Mouse (Mus musculus): ENCODE measurements around the gene Kazn.

Gene Kazn

GRCm38 (mm10) chr4:142239240-142240126 is at the start of gene Kazn:
Gene Kazn (minus strand): TSS chr4:142239401.
- DNase-seq (ENCODE audit: low read depth, low spot score), result peak; percentile 81

DNA sequence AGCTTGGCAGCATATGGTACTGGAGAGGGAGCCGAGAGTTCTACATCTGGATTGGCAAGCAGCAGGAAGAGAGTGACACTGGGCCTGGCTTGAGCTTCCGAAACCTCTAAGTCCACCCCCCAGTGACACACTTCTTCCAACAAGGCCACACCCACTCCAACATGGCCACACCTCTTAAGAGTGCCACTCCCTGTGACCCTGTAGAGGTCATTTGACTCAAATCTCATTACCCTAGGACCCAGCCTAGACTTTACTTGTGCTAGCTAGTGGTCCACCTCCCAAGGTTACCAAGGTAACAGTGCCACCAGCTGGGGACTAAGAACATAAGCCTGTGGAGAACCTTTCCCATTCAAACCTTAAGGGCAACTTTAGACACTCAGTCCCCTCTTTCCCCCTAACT is 46.3 kb upstream of the Kazn start:
- no peak for DNase-seq (ENCODE audit: low read depth, low spot score)

GRCm38 (mm10) chr4:142283867-142284266 is 44.7 kb upstream of the Kazn start:
- DNase-seq (ENCODE audit: low read depth, low spot score), result no peak

- DNase-seq (ENCODE audit: low read depth, low spot score), result no peak
Observed at GRCm38 (mm10) chr4:142278197-142278575, 39.0 kb upstream of the Kazn start.

GRCm38 (mm10) chr4:142277481-142278196 is 38.4 kb upstream of the Kazn start:
- DNase-seq (ENCODE audit: low read depth, low spot score), result no peak

- DNase-seq (ENCODE audit: low read depth, low spot score), result no peak
Observed at GRCm38 (mm10) chr4:142275242-142275641, 36.0 kb upstream of the Kazn start.

DNA sequence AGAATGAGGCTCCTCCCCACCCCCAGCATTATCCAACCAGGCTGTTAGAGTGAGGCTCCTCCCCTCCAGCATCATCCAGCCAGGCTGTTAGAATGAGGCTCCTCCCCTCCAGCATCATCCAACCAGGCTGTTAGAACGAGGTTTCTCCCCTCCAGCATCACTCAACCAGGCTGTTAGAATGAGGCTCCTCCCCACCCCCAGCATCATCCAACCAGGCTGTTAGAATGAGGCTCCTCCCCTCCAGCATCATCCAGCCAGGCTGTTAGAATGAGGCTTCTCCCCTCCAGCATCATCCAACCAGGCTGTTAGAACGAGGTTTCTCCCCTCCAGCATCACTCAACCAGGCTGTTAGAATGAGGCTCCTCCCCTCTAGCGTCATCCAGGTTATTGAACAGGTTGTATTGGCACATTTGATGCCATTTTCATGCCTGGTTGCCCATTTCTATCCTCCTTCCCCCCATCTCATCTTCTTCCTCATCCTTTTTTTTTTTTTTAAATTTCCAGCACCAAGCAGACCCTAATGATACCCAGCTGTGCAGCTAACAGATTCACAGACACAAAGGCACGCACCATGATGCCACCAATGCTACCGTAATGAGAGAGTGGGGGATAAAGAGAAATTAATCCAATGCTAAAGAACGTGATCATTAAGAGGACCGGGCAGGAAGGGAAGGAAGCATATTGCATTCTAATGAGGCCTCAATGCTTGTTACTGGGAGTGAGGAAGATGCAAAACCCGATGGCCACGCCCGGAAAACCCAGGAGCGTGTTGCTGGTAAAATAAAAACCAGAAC is 35.4 kb upstream of the Kazn start:
- DNase-seq (ENCODE audit: low read depth, low spot score), result no peak

- DNase-seq (ENCODE audit: low read depth, low spot score), result no peak
Observed at GRCm38 (mm10) chr4:142271506-142271905, 32.3 kb upstream of the Kazn start.

- no peak for DNase-seq (ENCODE audit: low read depth, low spot score)
Observed at GRCm38 (mm10) chr4:142267832-142268231, 28.6 kb upstream of the Kazn start.

- no peak for DNase-seq (ENCODE audit: low read depth, low spot score)
Observed at GRCm38 (mm10) chr4:142267348-142267819, 28.2 kb upstream of the Kazn start.

GRCm38 (mm10) chr4:142264335-142264734 is 25.1 kb upstream of the Kazn start:
- DNase-seq (ENCODE audit: low read depth, low spot score), result no peak

DNA sequence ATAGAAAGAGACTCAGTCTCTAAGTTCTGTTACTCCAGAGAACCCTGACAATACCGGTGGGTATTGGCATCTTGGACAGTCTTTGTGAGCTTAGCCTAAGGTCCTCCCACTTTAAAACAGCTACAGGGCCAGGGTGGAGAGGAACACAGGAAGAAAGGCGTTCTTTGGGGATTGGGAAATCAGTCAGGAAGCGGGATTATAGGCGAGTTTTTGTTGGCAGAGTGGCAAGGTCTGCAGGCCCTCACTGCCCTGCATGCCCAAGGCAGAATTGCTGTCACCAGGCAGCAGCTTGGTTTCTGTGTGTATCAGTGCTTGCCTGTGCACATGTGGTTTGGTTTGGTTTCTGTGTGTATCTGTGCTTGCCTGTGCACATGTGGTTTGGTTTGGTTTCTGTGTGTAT is 22.5 kb upstream of the Kazn start:
- no peak for DNase-seq (ENCODE audit: low read depth, low spot score)

- no peak for DNase-seq (ENCODE audit: low read depth, low spot score)
Observed at GRCm38 (mm10) chr4:142258730-142259129, 19.5 kb upstream of the Kazn start.

- no peak for DNase-seq (ENCODE audit: low read depth, low spot score)
Observed at GRCm38 (mm10) chr4:142254088-142254487, 14.9 kb upstream of the Kazn start.

- DNase-seq (ENCODE audit: low read depth, low spot score), result no peak
Observed at GRCm38 (mm10) chr4:142251471-142252354, 12.5 kb upstream of the Kazn start.

DNA sequence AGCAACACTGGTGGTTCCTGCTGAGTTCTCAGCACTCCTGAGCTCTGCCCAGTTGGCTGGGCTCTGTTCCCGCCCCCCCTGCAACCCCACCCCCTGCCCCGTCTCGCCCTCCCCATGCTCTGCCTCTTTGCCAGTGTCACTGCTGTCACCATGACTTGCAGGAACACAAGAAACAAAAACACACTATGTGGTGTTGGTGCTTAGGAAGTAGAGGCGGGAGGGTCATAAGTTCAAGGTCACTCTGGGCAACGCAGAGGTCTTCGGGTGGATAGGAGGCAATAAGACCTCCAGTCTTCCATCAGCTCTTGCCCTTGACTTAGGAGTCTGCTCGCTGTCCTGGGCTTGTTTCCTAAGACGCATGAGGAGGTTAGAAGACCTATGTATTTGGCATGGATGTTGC is 10.9 kb upstream of the Kazn start:
- DNase-seq (ENCODE audit: low read depth, low spot score), result no peak

DNA sequence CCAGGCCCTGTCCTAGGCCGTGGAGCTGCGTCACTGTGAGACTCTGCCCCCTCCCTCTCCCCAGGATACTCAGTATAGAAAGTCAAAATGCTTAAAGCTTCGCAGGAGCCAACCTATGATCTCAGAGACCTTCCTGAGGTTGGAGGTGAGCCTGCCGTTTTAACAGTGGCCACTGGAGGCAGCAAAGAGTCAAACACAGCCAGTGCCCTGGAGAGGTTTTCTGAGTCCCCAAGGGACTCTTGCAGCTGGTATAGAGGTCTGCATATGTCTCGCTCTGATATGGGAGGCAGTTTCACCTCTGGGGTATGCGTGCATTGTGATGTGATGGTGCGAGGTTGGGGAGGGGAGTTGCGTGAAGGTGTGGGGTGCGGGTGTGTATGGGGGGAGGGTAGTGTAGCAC is 10.2 kb upstream of the Kazn start:
- no peak for DNase-seq (ENCODE audit: low read depth, low spot score)

GRCm38 (mm10) chr4:142248426-142248825 is 9.2 kb upstream of the Kazn start:
- peak; percentile 70 for DNase-seq (ENCODE audit: low read depth, low spot score)

GRCm38 (mm10) chr4:142246698-142247097 is 7.5 kb upstream of the Kazn start:
- no peak for DNase-seq (ENCODE audit: low read depth, low spot score)

GRCm38 (mm10) chr4:142244641-142245040 is 5.4 kb upstream of the Kazn start:
- no peak for DNase-seq (ENCODE audit: low read depth, low spot score)

Measured in embryo, embryonic 11.5 days (tissue).